Mouse (Mus musculus) myocyte (in vitro differentiated cells): ENCODE measurements around the gene Gstm6.

Source experiments
- MAX ChIP-seq: IDR thresholded peaks from one replicate; pipeline ENCODE4 v1.6.1; 2011; ENCODE audit warnings: low read depth, mild to moderate bottlenecking, control low read depth
- POLR2A ChIP-seq: IDR thresholded peaks from one replicate; pipeline ENCODE4 v1.6.1; 2011; ENCODE audit warnings: low read depth, mild to moderate bottlenecking, control low read depth, moderate library complexity; ENCODE audit not compliant: insufficient read length

- TF ChIP-seq POLR2A (no peak), MAX (no peak)
Observed at GRCm38 (mm10) chr3:107984471-107984870, 40.9 kb upstream of the Gstm6 start.
